Mouse (Mus musculus) E14TG2a.4 (cell line): Measurements from ENCODE around the gene Apopt1.
A peak's percentile ranks its signal among the peaks of the same experiment; 100 is the strongest.

Experiments
- H3K27me3 ChIP-seq: 2 replicates; pipeline ENCODE4 v1.6.1; 2014; ENCODE audit warnings: low read length, control low read depth; ENCODE audit not compliant: insufficient read depth
- H3K36me3 ChIP-seq: 2 replicates; pipeline ENCODE4 v1.6.1; 2014; ENCODE audit warnings: low read length, control low read depth; ENCODE audit not compliant: insufficient read depth
- H3K4me1 ChIP-seq: replicated peaks from 2 replicates; pipeline ENCODE4 v1.6.1; 2014; ENCODE audit warnings: low read depth, low read length, control low read depth
- H3K4me3 ChIP-seq: replicated peaks from 2 replicates; pipeline ENCODE4 v1.5.1; 2014; ENCODE audit warnings: mild to moderate bottlenecking, low read length
- H3K9me3 ChIP-seq: 2 replicates; pipeline ENCODE4 v1.6.1; 2014; ENCODE audit warnings: low read length, control low read depth
- CTCF ChIP-seq: conservative IDR thresholded peaks from 2 replicates; pipeline ENCODE4 v1.5.1; 2014; ENCODE audit warnings: low read length
- NANOG ChIP-seq: IDR thresholded peaks from 2 replicates; pipeline ENCODE4 v1.6.1; 2014; ENCODE audit warnings: borderline replicate concordance, low read length, mixed read lengths
- POU5F1 ChIP-seq: IDR thresholded peaks from 2 replicates; pipeline ENCODE4 v1.6.1; 2014; ENCODE audit warnings: low read length, borderline replicate concordance

Apopt1 gene

DNA sequence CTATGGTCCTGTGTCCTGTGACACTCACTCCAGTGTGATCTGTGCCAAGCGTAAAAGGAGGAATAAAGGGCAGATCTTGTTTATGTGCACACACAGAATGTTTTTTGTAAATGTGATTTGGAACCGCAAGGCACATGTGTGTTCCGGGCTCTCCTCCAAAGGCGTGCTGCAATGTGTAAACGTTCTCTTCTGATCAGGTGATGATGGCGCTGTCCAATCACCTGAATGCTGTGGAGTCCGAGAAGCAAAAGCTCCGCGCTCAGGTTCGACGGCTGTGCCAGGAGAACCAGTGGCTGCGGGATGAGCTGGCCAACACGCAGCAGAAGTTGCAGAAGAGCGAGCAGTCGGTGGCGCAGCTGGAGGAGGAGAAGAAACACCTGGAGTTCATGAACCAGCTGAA, 61.1 kb downstream of the Apopt1 start:
- Histone ChIP-seq H3K27me3 (no peaks in the 10 kb centered on the region), H3K4me1 (peaks cover 46% of the 10 kb centered on the region), H3K4me3 (peak overlapping the region; percentile 48), H3K9me3 (no peaks in the 10 kb centered on the region), H3K36me3 (peaks cover 72% of the 10 kb centered on the region)
- no peak for TF ChIP-seq CTCF
- TF ChIP-seq NANOG: no peak
- no peak for TF ChIP-seq POU5F1

DNA sequence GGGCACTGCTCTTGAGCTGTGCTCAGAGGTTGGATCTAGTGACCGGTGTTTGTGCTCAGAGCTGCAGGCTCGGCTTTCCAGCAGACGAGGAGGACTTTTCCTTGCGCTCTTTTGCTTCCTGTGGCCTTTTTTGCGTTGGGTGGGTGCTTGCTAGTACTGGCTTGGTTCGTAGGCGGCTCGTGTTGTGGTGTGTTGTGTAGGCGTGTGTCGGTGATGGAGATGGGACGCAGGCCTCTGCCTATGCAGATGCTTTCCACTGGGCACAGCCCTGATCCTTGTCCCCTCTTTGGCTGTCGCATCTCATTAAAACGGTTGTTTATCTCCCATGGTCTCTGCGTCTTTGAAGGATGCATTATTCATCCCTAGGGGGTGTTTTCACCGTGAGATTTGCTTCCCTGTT, 61.8 kb downstream of the Apopt1 start:
- H3K4me1 ChIP-seq: peaks cover 39% of the 10 kb centered on the region
- H3K27me3 ChIP-seq: no peaks in the 10 kb centered on the region
- H3K9me3 ChIP-seq: no peaks in the 10 kb centered on the region
- H3K4me3 ChIP-seq: peak overlapping the region; percentile 48; the same call in 1 of the 2 replicates
- peaks cover 78% of the 10 kb centered on the region for H3K36me3 ChIP-seq
- TF ChIP-seq CTCF (no peak), NANOG (no peak), POU5F1 (no peak)

GRCm38 (mm10) chr12:111777919-111778318, 64.9 kb downstream of the Apopt1 start:
- H3K36me3 ChIP-seq: peaks cover 96% of the 10 kb centered on the region
- no peak overlapping the region for H3K4me3 ChIP-seq
- no peaks in the 10 kb centered on the region for H3K27me3 ChIP-seq
- no peaks in the 10 kb centered on the region for H3K9me3 ChIP-seq
- TF ChIP-seq NANOG: no peak
- TF ChIP-seq CTCF: no peak
- TF ChIP-seq POU5F1: no peak
- H3K4me1 ChIP-seq: peaks cover 33% of the 10 kb centered on the region

GRCm38 (mm10) chr12:111779544-111779943, 66.5 kb downstream of the Apopt1 start:
- TF ChIP-seq NANOG (no peak), CTCF (peak; percentile 51)
- H3K4me1 ChIP-seq: peaks cover 27% of the 10 kb centered on the region
- H3K27me3 ChIP-seq: no peaks in the 10 kb centered on the region
- no peak overlapping the region for H3K4me3 ChIP-seq
- H3K9me3 ChIP-seq: no peaks in the 10 kb centered on the region
- peaks cover 96% of the 10 kb centered on the region for H3K36me3 ChIP-seq

DNA sequence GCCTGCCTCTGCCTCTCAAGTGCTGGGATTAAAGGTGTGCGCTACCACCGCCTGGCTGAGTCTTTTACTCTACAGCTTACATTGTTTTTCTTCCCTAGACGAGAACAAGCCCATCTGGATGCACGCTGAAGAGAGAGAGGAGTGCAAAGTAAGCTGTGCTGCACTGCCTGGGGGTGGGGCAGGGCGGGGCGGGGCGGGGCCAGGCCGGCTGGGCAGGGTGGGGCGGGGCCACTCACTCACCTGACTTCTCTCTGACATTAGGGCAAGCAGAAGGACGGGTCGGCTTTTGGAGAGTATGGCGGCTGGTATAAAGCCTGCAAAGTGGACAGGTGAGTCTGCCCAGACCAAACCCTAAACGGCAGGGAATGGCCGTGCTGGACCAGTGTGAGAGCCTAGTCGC, 72.1 kb downstream of the Apopt1 start:
- TF ChIP-seq CTCF: no peak
- TF ChIP-seq NANOG: no peak
- no peak for TF ChIP-seq POU5F1
- Histone ChIP-seq H3K4me3 (no peak overlapping the region), H3K4me1 (peaks cover 58% of the 10 kb centered on the region), H3K9me3 (no peaks in the 10 kb centered on the region), H3K27me3 (no peaks in the 10 kb centered on the region), H3K36me3 (peaks cover 91% of the 10 kb centered on the region)

DNA sequence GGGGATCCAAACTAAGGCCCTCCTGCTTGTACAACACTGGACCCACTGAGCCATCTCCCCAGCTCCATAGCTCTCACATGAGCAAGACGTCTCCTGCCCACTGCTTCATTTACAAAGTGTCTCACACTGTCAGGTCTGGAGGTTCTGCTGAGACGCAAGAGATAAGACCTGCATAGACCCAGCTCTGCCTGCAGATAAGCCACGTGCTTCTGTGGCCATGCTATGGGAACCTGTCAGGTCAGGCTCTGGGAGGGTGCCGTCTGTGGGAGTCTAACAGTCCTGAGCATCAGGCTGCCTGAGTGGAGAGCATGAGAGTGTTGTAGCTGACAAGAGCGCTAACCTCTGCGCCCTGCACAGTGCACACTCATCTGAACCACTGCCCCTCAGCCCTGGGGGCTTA, 74.0 kb downstream of the Apopt1 start:
- H3K36me3 ChIP-seq: peaks cover 91% of the 10 kb centered on the region
- no peaks in the 10 kb centered on the region for H3K27me3 ChIP-seq
- no peaks in the 10 kb centered on the region for H3K9me3 ChIP-seq
- no peak overlapping the region for H3K4me3 ChIP-seq
- peaks cover 62% of the 10 kb centered on the region for H3K4me1 ChIP-seq
- no peak for TF ChIP-seq POU5F1

- H3K4me3 ChIP-seq: no peak overlapping the region
- peaks cover 64% of the 10 kb centered on the region for H3K4me1 ChIP-seq
- H3K36me3 ChIP-seq: peaks cover 95% of the 10 kb centered on the region
- H3K27me3 ChIP-seq: no peaks in the 10 kb centered on the region
- H3K9me3 ChIP-seq: no peaks in the 10 kb centered on the region
- TF ChIP-seq POU5F1: no peak
- no peak for TF ChIP-seq NANOG
- no peak for TF ChIP-seq CTCF
These were observed 77.0 kb downstream of the Apopt1 start for GRCm38 (mm10) chr12:111790090-111790489.

DNA sequence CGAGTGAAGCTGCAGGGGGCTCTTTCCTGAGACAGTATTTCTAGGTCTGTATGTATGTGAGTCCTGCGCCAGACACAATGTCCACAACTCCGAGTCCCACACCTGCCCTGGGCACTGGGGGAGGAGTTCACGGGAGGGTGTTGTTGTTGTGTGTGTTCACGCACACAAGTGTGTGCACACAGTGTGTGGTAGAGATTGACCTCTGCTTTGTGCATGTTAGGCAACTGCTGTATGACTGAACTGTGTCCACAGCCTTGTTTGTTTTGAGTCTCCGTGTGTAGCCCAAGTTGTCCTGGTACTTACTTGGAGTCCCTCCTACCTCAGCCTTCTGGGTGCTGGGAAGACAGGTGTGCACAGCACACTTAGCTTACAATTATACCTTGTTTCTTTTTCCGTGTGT, 77.6 kb downstream of the Apopt1 start:
- TF ChIP-seq NANOG (no peak), CTCF (no peak), POU5F1 (no peak)
- H3K36me3 ChIP-seq: peaks cover 94% of the 10 kb centered on the region
- H3K9me3 ChIP-seq: no peaks in the 10 kb centered on the region
- peaks cover 66% of the 10 kb centered on the region for H3K4me1 ChIP-seq
- H3K27me3 ChIP-seq: no peaks in the 10 kb centered on the region
- H3K4me3 ChIP-seq: no peak overlapping the region

- TF ChIP-seq NANOG (no peak), CTCF (no peak), POU5F1 (no peak)
- H3K4me1 ChIP-seq: peaks cover 72% of the 10 kb centered on the region
- H3K9me3 ChIP-seq: no peaks in the 10 kb centered on the region
- no peak overlapping the region for H3K4me3 ChIP-seq
- H3K27me3 ChIP-seq: no peaks in the 10 kb centered on the region
- H3K36me3 ChIP-seq: peaks cover 94% of the 10 kb centered on the region
These were observed 78.5 kb downstream of the Apopt1 start for GRCm38 (mm10) chr12:111791474-111792104.

DNA sequence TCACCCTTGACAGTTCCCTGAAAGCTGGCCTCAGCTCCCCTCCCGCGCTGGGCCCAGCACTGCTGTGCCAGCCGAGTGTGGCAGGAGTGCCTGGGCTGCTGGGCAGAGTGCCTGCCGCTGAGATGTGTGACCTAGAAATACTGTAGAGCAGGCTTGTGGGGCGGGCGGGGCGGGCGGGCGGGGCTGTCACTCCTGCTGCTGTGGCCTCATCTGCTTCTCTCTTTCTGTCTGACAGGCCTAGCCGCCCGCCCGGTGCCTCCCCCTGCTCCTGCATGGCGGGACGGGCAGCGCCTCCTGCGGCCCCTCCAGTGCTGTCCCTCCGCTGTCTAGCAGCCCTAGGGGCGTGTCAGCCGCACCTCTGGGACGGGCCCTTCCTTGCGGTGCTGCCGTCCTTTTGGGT, 81.0 kb downstream of the Apopt1 start:
- Histone ChIP-seq H3K4me1 (peaks cover 66% of the 10 kb centered on the region), H3K27me3 (no peaks in the 10 kb centered on the region), H3K9me3 (no peaks in the 10 kb centered on the region), H3K36me3 (peaks cover 89% of the 10 kb centered on the region), H3K4me3 (peak overlapping the region; percentile 54)
- TF ChIP-seq CTCF (no peak), NANOG (no peak), POU5F1 (no peak)
